Mouse (Mus musculus) stomach, postnatal 0 days (tissue): ENCODE results near the gene Tspan33. TPM values are rescaled to one million over a fixed set of nuclear protein-coding genes. Genes with fewer than 3 reads are reported as not detected.
A peak's percentile ranks its signal among the peaks of the same experiment; 100 is the strongest.

ENCODE experiments used
- ATAC-seq: fragments of 200-750 bp; cut with Nextera tagmentation; 2 replicates; pipeline ENCODE4 v1.8.0; 2017; ENCODE audit not compliant: low FRiP score, low TSS enrichment
- DNase-seq: peaks from one replicate; pipeline ENCODE4 v3.0.0-alpha.2; 2016; ENCODE audit warnings: low spot score
- H3K27ac ChIP-seq: fragments of 300-500 bp; sonication (generic); replicated peaks from 2 replicates; pipeline ENCODE4 v1.5.1; 2014; ENCODE audit warnings: mild to moderate bottlenecking, control low read depth
- H3K27me3 ChIP-seq: fragments of 300-500 bp; sonication (generic); 2 replicates; pipeline ENCODE4 v1.6.1; 2014; ENCODE audit warnings: low read length; ENCODE audit not compliant: control insufficient read depth, insufficient read depth
- H3K36me3 ChIP-seq: fragments of 300-500 bp; sonication (generic); 2 replicates; pipeline ENCODE4 v1.6.1; 2014; ENCODE audit warnings: low read length, mixed read lengths; ENCODE audit not compliant: control insufficient read depth, insufficient read depth
- H3K4me1 ChIP-seq: fragments of 300-500 bp; sonication (generic); replicated peaks from 2 replicates; pipeline ENCODE4 v1.6.1; 2014; ENCODE audit warnings: antibody characterized with exemption; ENCODE audit not compliant: control insufficient read depth, insufficient read depth
- H3K4me2 ChIP-seq: fragments of 300-500 bp; sonication (generic); replicated peaks from 2 replicates; pipeline ENCODE4 v1.6.1; 2014; ENCODE audit warnings: low read depth, mild to moderate bottlenecking, control low read depth, moderate library complexity
- H3K4me3 ChIP-seq: fragments of 300-500 bp; sonication (generic); 2 replicates; pipeline ENCODE4 v1.5.1; 2014; ENCODE audit warnings: low read depth, low read length, control low read depth
- H3K9ac ChIP-seq: fragments of 300-500 bp; sonication (generic); 2 replicates; pipeline ENCODE4 v1.6.1; 2014; ENCODE audit warnings: mild to moderate bottlenecking, low read length, control low read depth, mixed read lengths
- H3K9me3 ChIP-seq: fragments of 300-500 bp; sonication (generic); 2 replicates; pipeline ENCODE4 v1.6.1; 2016; ENCODE audit warnings: low read length; ENCODE audit not compliant: control insufficient read depth
- CTCF ChIP-seq: IDR thresholded peaks from 2 replicates; pipeline ENCODE4 v1.5.1; 2016; ENCODE audit warnings: antibody characterized with exemption, low read depth, mild to moderate bottlenecking, moderate library complexity
- EP300 ChIP-seq: optimal IDR thresholded peaks from 2 replicates; pipeline ENCODE3; 2016; ENCODE audit warnings: antibody characterized with exemption
- WGBS: fragments of 180-500 bp; shearing (Covaris S2); extraction: QIAGEN DNeasy Blood & Tissue Kit; methylation state at CpG from one replicate; pipeline ENCODE4 v1.1.7; 2014; 5-methylcytosine and 5-hydroxymethylcytosine counted together
- polyA plus RNA-seq: library from polyadenylated mRNA; unstranded; fragments of >200 nt; fragmentation: Nextera tagmentation; extraction: Ambion mirVana; gene quantifications from 2 replicates; pipeline ENCODE4 v1.2.1, GENCODE M21; 2015

Tspan33 gene
- polyA plus RNA-seq, 1 experiment from 2014 or later: 4.0 TPM

DNA sequence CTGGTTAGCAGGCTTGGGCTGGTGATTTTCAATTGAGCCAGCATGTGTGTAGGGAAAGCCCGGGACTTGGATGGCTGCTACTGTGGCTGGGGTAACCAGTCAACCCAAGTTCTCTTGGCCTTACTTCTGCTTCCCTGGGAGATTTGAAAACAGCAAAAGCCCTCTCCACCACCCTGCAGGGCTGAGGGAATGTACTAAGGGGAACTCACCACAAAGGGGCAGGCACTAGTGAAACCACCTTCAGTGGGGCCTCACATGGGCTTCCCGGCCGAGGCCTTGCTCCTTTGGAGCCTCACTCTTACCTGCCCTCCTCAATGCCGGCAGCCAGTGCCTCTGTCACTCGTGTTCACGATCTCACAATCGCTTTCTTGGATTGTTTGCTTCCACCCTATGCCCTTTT lies 2.0 kb downstream of the Tspan33 start:
- no peak overlapping the region for H3K4me2 ChIP-seq
- H3K9ac ChIP-seq: no peak overlapping the region
- no peaks in the 10 kb centered on the region for H3K9me3 ChIP-seq
- H3K27me3 ChIP-seq: no peaks in the 10 kb centered on the region; the same call in 1 of the 2 replicates
- no peak for ATAC-seq
- no peak overlapping the region for H3K27ac ChIP-seq
- no peak overlapping the region for H3K4me3 ChIP-seq
- TF ChIP-seq EP300 (no peak), CTCF (no peak)
- WGBS: 53% methylated on average over 7 of the region's 7 CpGs
- no peak for DNase-seq
- H3K4me1 ChIP-seq: 0 out of 2 replicates have a peak, but pooled peaks cover 3% of the 10 kb centered on the region
- H3K36me3 ChIP-seq: no peaks in the 10 kb centered on the region

GRCm38 (mm10) chr6:29697139-29697538 lies 3.1 kb downstream of the Tspan33 start:
- no peak for TF ChIP-seq EP300
- no peak for TF ChIP-seq CTCF
- ATAC-seq: no peak

DNA sequence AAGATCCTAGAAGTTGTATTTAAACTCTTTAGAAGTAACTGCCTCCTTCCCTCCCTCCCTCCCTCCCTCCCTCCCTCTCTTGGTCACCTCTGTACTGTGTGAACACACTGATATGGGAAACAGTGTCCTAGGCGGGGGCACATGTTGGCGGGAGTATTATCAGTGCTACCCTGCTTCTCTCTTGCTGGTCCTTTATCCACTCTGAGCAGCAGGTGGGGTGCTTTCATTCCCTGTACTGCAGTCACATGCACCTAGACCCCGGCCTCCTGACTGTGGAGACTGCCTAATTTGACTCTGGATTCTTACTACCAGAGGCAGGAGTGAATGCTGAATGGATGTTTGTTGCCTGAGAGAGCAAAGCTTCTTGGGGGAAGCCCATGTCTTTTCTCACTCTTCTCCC lies 3.5 kb downstream of the Tspan33 start:
- DNase-seq (no peak), ATAC-seq (no peak)
- H3K9ac ChIP-seq: no peak overlapping the region
- H3K4me1 ChIP-seq: 0 out of 2 replicates have a peak, but pooled peaks cover 3% of the 10 kb centered on the region
- TF ChIP-seq CTCF (peak; percentile 23), EP300 (no peak)
- no peaks in the 10 kb centered on the region for H3K9me3 ChIP-seq
- no peaks in the 10 kb centered on the region for H3K36me3 ChIP-seq
- WGBS: 37% methylated on average over 3 of the region's 3 CpGs
- no peaks in the 10 kb centered on the region; the same call in 1 of the 2 replicates for H3K27me3 ChIP-seq
- no peak overlapping the region for H3K27ac ChIP-seq
- no peak overlapping the region for H3K4me3 ChIP-seq
- no peak overlapping the region for H3K4me2 ChIP-seq

More at GRCm38 (mm10) chr6:29697139-29697538, 3.1 kb downstream of the Tspan33 start:
- Histone ChIP-seq H3K4me3 (no peak overlapping the region), H3K9ac (no peak overlapping the region), H3K4me2 (no peak overlapping the region), H3K27me3 (no peaks in the 10 kb centered on the region; the same call in 1 of the 2 replicates), H3K9me3 (no peaks in the 10 kb centered on the region), H3K4me1 (0 out of 2 replicates have a peak, but pooled peaks cover 3% of the 10 kb centered on the region), H3K27ac (no peak overlapping the region), H3K36me3 (no peaks in the 10 kb centered on the region)
- no peak for DNase-seq

- Histone ChIP-seq H3K4me1 (0 out of 2 replicates have a peak, but pooled peaks cover 3% of the 10 kb centered on the region), H3K4me3 (no peak overlapping the region), H3K9ac (no peak overlapping the region), H3K27me3 (no peaks in the 10 kb centered on the region), H3K9me3 (no peaks in the 10 kb centered on the region), H3K36me3 (no peaks in the 10 kb centered on the region), H3K4me2 (no peak overlapping the region), H3K27ac (no peak overlapping the region)
- DNase-seq: no peak
- 90% methylated on average over 7 of the region's 7 CpGs for WGBS
- no peak for ATAC-seq
- TF ChIP-seq EP300 (no peak), CTCF (no peak)
Observed at GRCm38 (mm10) chr6:29699085-29699745, 5.2 kb downstream of the Tspan33 start.

DNA sequence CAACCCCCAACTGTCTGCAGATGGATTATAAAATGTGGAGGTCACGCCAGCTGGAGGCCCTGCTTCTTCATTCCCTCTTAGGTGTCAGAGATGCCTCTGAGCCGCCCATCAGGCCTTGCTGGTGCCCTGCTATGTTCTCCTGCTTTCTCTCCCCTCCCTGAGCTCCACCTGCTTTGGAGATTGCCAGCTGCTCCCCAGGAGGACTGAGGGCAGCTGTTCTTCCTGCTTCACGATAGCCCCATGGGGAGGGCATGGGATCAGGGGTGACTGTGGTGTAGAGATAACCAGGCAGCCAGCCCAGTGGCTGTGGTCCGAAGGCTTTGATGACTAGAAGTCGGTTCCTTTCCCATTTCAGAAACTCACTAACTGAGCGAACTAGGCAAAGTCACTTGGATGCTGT lies 7.0 kb downstream of the Tspan33 start:
- WGBS: 65% methylated on average over 6 of the region's 6 CpGs
- DNase-seq (no peak), ATAC-seq (0 out of 2 replicates have a peak, but pooled peaks have one; percentile 27)

GRCm38 (mm10) chr6:29702126-29702525 lies 8.1 kb downstream of the Tspan33 start:
- Histone ChIP-seq H3K9ac (no peak overlapping the region), H3K4me2 (no peak overlapping the region), H3K4me1 (no peaks in the 10 kb centered on the region), H3K27me3 (no peaks in the 10 kb centered on the region), H3K9me3 (no peaks in the 10 kb centered on the region), H3K27ac (no peak overlapping the region), H3K36me3 (no peaks in the 10 kb centered on the region), H3K4me3 (no peak overlapping the region)
- WGBS: 76% methylated on average over 3 of the region's 3 CpGs
- DNase-seq: no peak
- ATAC-seq: no peak
- TF ChIP-seq CTCF (no peak), EP300 (no peak)

More for the DNA sequence above, 7.0 kb downstream of the Tspan33 start:
- H3K4me1 ChIP-seq: no peaks in the 10 kb centered on the region
- no peak overlapping the region for H3K4me2 ChIP-seq
- TF ChIP-seq EP300 (no peak), CTCF (no peak)
- no peak overlapping the region for H3K27ac ChIP-seq
- H3K4me3 ChIP-seq: no peak overlapping the region
- H3K27me3 ChIP-seq: no peaks in the 10 kb centered on the region
- no peaks in the 10 kb centered on the region for H3K9me3 ChIP-seq
- no peak overlapping the region for H3K9ac ChIP-seq
- H3K36me3 ChIP-seq: no peaks in the 10 kb centered on the region
